Mouse (Mus musculus): ENCODE results near the gene Gli1.

GRCm38 (mm10) chr10:127321621-127322020, 20.2 kb downstream of the Gli1 start, which contains the start of gene Arhgap9:
- TF ChIP-seq CTCF (IDR thresholded peaks at IDR 0.05; ENCODE audit: low read depth) (no peak), EP300 (IDR thresholded peaks at IDR 0.05; ENCODE audit: low read depth) (no peak)

Measured in liver, postnatal 0 days (tissue).